Mouse (Mus musculus) heart, postnatal 14 days (tissue): ENCODE measurements at regions not wholly inside any gene's neighbourhood (a gene's known extent, or its start where the extent isn't known, plus 50 kb on each side); places are given as distances from the start of the nearest gene placed in this dataset.
A peak's percentile ranks its signal among the peaks of the same experiment; 100 is the strongest.
"Not testable (repeated sequence)": the region's sequence is repeated elsewhere in the genome, so short reads cannot be mapped to it uniquely, and the experiment has no call there.

ENCODE experiments used
- DNase-seq, 2 experiments: peaks; one replicate each; pipeline ENCODE4 v3.0.0; 2021 to 2022
- intact Hi-C: fragments of 180-260 bp; cut with DNase I; formaldehyde crosslinking; loops from one replicate; pipeline ENCODE4 v1.15.1; 2025

DNA sequence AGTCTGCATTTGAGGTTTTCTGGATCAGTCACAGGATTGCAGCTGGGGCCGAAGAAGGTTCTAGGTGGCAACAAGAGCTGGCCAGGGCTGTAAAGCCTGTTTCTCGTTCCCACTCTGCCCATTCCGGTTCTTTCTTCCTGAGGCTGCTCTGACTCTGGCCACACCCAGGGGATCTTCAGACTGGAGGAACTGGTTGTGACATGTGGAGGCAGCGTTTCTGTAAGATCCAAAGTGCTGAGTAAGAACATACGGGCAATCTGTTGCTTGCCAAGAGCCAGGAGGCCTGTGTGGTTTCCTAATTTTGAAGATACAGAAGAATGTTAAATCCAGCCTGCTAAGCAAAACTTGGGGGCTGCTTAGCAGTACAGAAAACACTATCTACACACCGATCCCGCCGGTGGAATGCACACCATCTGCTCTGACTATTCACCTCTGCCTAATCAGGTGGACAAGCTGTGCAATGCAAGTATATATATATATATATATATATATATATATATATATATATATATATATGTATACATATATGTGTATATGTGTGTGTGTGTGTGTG, 99.3 kb upstream of the Bmp2k start:
- intact Hi-C loops = no loop called here
- no peak for DNase-seq

GRCm38 (mm10) chr5:96898695-96899094, 98.8 kb upstream of the Bmp2k start:
- intact Hi-C loops = no loop called here
- DNase-seq = no peak

DNA sequence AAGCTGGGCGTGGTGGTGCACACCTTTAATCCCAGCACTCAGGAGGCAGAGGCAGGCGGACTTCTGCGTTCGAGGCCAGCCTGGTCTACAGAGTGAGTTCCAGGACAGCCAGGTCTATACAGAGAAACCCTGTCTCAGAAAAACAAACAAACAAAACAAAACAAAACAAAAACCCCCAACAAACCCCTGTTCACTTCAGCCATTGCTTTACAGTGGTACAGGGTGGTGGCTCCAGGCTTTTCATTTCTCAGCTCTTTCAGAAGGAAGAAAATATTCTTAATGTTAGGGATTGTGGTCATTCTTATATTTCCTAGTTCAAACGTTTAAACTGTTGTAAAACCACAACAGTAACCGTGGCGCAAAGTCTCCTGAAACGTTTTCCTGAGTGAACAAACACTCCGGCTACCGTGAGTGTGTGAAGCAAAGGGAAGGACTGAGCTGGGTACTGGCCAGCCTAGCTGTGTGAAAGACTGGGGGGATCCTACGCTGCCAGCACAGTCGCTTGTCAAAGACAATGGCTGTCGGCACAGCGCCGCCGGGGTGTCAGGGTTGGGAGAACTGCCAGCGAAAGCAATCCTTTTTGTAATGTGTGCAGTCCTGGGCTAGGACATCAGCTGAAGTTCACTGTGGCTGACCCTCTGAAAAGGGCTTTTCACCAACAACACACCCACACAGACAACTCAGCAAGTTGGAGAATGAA, 91.8 kb upstream of the Bmp2k start:
- intact Hi-C loops = loop anchor here (5.0 kb wide), 1 partner anchor 92 kb away; the partner anchor contains the start of gene Bmp2k
- peak; percentile 46 to 57 for DNase-seq

DNA sequence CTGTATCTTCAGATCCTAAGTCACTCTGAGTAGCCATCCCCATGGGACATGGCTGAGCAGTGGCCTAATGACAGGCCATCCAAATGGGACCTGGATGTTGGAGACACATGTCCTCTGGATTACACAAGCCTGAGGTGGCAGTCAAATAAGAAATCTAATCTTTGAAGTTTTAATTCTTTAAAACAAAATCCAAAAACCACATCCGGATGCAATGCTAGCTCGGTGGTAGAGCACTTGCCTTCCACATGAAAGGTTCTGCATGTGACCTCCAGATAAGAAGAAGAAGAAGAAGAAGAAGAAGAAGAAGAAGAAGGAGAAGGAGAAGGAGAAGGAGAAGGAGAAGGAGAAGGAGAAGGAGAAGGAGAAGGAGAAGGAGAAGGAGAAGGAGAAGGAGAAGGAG, 89.1 kb upstream of the Bmp2k start:
- DNase-seq = not testable (repeated sequence)
- intact Hi-C loops = loop anchor here (5.0 kb wide), 1 partner anchor 89 kb away; the partner anchor contains the start of gene Bmp2k

- intact Hi-C loops = loop anchor here (5.0 kb wide), 1 partner anchor 88 kb away; the partner anchor contains the start of gene Bmp2k
- DNase-seq = no peak
Observed at GRCm38 (mm10) chr5:96909218-96909617, 88.3 kb upstream of the Bmp2k start.

- peak; percentile 69 to 70 for DNase-seq
- intact Hi-C loops = no loop called here
Observed at GRCm38 (mm10) chr5:96911550-96912253, 85.8 kb upstream of the Bmp2k start.

- intact Hi-C loops = no loop called here
Observed at GRCm38 (mm10) chr5:96912254-96912635, 85.2 kb upstream of the Bmp2k start.

DNA sequence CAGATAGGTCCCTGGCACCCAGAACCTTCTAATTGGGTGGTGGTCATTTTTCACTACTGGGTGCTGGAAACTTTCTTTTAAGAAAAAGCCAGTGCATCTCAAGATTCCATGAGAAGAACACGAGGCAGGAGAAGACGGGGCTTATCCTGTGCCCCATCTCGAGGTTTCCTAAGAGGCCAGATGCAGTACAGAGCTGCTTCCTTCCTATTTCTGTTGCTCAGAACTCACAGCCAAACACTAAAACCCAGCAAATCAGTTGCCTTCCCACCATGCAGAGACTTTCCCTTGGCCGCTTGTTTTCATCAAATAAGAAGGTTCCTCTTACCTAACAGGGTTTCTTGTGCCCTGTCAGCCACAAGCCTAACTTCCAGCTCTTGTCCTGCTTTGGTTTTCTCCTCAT, 84.7 kb upstream of the Bmp2k start:
- DNase-seq = no peak
- intact Hi-C loops = no loop called here

More at GRCm38 (mm10) chr5:96912254-96912635, 85.2 kb upstream of the Bmp2k start:
- DNase-seq = no peak

DNA sequence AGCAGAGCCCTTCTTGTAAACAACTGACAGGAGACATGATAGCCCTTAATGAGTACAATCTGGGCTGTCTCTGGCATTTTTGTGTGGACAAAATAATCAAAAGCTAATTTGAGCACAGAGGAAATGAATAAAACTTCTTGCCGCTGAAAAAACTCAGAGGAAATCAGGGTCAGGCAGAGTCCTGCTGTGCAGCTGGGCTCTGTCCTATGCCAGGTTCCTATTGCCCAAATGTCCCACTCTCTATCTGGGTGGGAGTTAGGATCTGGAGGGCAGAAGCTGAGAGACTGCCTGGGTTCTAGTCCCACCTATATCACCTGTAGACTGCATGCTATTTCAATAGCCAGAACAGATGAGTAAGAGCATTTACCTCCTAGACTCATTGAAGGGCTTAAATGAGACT, 83.8 kb upstream of the Bmp2k start:
- DNase-seq = no peak
- intact Hi-C loops = no loop called here

GRCm38 (mm10) chr5:96914696-96915404, 82.6 kb upstream of the Bmp2k start:
- intact Hi-C loops = loop anchor here (5.0 kb wide), 1 partner anchor 123 kb away; the partner anchor contains the start of gene Anxa3
- DNase-seq = no peak

DNA sequence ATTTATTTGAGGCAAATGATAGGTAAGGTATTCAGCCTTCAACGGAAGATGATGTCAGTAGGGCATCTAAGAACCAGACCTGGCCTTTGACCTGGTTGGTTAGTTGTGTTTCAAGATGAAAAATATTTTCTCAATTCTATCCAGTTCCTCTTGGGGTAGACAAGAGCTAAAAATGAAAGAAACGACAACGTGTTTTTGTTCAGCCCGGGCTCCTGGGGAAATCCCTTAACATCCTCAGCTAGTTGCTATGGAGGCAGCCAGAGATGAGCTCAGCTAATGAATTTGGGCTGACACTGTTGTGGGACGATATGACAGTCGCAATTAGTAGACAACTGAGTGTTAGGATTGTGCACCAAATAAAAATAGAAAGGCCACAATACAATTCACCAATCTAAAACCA, 80.6 kb upstream of the Bmp2k start:
- DNase-seq = no peak
- intact Hi-C loops = loop anchor here (5.0 kb wide), 1 partner anchor 125 kb away; the partner anchor contains the start of gene Anxa3

- intact Hi-C loops = loop anchor here (5.0 kb wide), 1 partner anchor 125 kb away; the partner anchor contains the start of gene Anxa3
- no peak for DNase-seq
Observed at GRCm38 (mm10) chr5:96917596-96918258, 79.8 kb upstream of the Bmp2k start.

GRCm38 (mm10) chr5:96919149-96919548, 78.3 kb upstream of the Bmp2k start:
- intact Hi-C loops = loop anchor here (5.0 kb wide), 1 partner anchor 127 kb away; the partner anchor contains the start of gene Anxa3
- no peak for DNase-seq

DNA sequence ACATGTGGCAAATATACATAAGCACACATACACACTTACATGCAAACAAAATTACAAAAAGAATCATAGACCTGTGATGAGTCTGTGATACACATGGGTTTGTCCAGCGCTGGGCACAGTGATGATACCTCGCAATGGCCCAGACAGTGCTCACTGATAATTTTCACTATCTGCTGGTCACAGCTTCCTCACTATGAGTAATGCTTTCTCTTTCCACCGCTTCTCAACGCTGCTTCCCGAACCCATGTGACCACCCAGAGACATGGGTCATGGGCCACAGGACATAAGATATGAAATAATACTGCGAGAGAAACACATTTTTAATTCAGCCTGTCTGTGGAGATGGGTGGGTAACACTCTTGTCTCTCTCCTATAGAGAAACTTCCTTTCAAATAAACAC, 76.5 kb upstream of the Bmp2k start:
- DNase-seq = no peak
- intact Hi-C loops = loop anchor here (5.0 kb wide), 1 partner anchor 76 kb away; the partner anchor contains the start of gene Bmp2k

- intact Hi-C loops = loop anchor here (5.0 kb wide), 1 partner anchor 76 kb away; the partner anchor contains the start of gene Bmp2k
Observed at GRCm38 (mm10) chr5:96921511-96921910, 76.0 kb upstream of the Bmp2k start.

DNA sequence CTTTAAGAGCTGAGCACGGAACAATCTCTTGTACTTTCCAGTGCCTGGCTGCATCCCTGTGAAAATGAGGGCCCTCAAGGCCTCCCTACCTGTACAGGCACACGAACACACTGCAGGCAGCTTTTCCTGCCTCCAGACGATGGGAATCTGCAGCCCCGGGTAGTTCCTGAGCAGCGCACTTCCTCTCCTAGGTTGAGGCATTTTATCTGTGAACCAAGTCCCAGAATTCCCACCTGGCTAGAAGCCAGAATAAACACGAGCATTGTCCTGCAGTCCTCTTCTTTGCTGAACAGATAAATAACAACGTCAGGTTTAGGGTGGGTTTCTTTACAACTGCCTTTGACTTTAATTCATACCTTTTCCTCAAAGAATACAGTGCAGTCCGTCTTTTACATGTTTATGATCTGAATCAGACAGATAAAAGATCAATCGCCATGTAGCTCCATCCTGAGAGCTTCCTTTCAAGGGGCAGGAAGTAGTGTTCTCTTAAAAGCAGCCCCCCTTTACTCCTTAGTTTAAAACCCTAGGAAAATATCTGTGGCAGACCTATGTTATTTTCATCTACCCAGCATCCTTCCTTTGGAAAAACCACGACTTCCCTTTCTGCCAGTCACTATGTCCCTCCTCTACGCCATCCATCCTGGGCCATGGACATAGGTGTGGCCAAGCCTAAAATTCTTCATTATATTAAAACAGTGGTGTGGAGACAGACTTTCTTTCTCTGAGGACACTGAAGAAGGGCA, 75.3 kb upstream of the Bmp2k start:
- DNase-seq = peak; percentile 34 to 56
- intact Hi-C loops = loop anchor here (5.0 kb wide), 1 partner anchor 75 kb away; the partner anchor contains the start of gene Bmp2k

More at GRCm38 (mm10) chr5:96921511-96921910, 76.0 kb upstream of the Bmp2k start:
- DNase-seq = no peak

DNA sequence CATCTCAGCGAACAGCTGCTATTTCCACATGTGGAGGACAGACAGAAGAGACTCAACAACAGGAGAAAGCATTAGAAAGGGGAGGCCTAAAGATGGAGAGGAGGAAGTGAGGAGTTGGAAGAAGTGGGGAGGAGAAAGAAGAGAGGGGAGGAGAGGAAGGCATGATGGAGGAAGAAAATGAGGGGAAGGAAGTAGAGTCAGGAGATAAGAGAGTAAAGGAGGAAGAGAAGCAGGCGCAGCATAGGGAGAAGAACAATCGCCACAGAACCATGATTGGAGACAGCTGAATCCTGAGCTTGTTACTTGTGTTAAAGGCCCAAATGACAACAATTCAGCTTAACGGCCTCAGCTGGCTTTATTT, 74.8 kb upstream of the Bmp2k start:
- no peak for DNase-seq
- intact Hi-C loops = loop anchor here (5.0 kb wide), 1 partner anchor 75 kb away; the partner anchor contains the start of gene Bmp2k

- DNase-seq = no peak
- intact Hi-C loops = loop anchor here (5.0 kb wide), 1 partner anchor 74 kb away; the partner anchor contains the start of gene Bmp2k
Observed at GRCm38 (mm10) chr5:96923526-96923925, 74.0 kb upstream of the Bmp2k start.
